Mouse (Mus musculus): ENCODE measurements around the gene Camk1d.

DNA sequence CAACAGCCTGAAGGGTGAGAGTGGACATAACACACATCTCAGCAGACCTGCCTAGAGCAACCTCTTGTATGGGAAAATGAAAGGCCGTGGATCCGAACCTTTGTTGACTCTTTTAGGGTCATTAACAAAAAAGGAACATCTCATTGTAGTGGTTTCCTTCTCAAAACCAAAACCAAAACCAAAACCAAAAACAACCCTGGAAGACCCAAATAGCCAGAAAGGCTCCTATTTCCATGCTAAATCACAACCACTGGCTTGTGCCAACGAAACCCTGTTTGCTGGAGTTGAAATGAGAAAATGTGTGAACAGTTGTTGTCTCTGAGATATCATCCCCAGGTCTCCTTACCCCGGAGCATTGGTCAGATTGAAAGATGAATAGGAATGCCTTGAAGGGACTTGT lies 321.8 kb downstream of the Camk1d start:
- TF ChIP-seq CTCF (IDR thresholded peaks at IDR 0.05; ENCODE audit: low read depth, low read length), result no peak
- no peak for TF ChIP-seq POLR2A (IDR thresholded peaks at IDR 0.05; ENCODE audit: extremely low read depth, insufficient read depth, low read length)
